Mouse (Mus musculus): ENCODE measurements around the gene Fmnl2. TPM values are rescaled to one million over a fixed set of nuclear protein-coding genes. Genes with fewer than 3 reads are reported as not detected.

Fmnl2 gene
- polyA plus RNA-seq, 1 experiment: 2.6 TPM

- Histone ChIP-seq H3K79me3 (ENCODE audit: low read depth) (peaks cover 2% of the 10 kb centered on the region), H3ac (ENCODE audit: control insufficient read depth, insufficient read length, low read depth) (no peak overlapping the region), H3K79me2 (ENCODE audit: control insufficient read depth, insufficient read depth) (peaks cover 38% of the 10 kb centered on the region), H3K4me3 (ENCODE audit: insufficient read depth, poor library complexity, severe bottlenecking) (no peak overlapping the region), H3K27me3 (ENCODE audit: control insufficient read depth, insufficient read depth, insufficient read length) (no peaks in the 10 kb centered on the region), H3K36me3 (ENCODE audit: control insufficient read depth, insufficient read depth) (no peaks in the 10 kb centered on the region)
- TF ChIP-seq MYOD1 (IDR thresholded peaks at IDR 0.05; ENCODE audit: control insufficient read depth, insufficient read length, low read depth): no peak
- TF ChIP-seq MYOG (IDR thresholded peaks at IDR 0.05; ENCODE audit: control insufficient read depth, extremely low read depth, insufficient read length): no peak
- no peak for TF ChIP-seq MAX (IDR thresholded peaks at IDR 0.05)
- no peak for TF ChIP-seq CTCF (IDR thresholded peaks at IDR 0.05; ENCODE audit: control insufficient read depth, insufficient read depth, insufficient read length)
- no peak for TF ChIP-seq USF1 (IDR thresholded peaks at IDR 0.05; ENCODE audit: low read depth)
- TF ChIP-seq CEBPB (IDR thresholded peaks at IDR 0.05; ENCODE audit: low read depth): no peak
These were observed 105.8 kb downstream of the Fmnl2 start for GRCm38 (mm10) chr2:52963439-52963838.

GRCm38 (mm10) chr2:52964386-52964928, 106.8 kb downstream of the Fmnl2 start:
- Histone ChIP-seq H3K4me3 (ENCODE audit: insufficient read depth, poor library complexity, severe bottlenecking) (no peak overlapping the region), H3K36me3 (ENCODE audit: control insufficient read depth, insufficient read depth) (no peaks in the 10 kb centered on the region), H3ac (ENCODE audit: control insufficient read depth, insufficient read length, low read depth) (no peak overlapping the region), H3K79me2 (ENCODE audit: control insufficient read depth, insufficient read depth) (peaks cover 34% of the 10 kb centered on the region), H3K27me3 (ENCODE audit: control insufficient read depth, insufficient read depth, insufficient read length) (no peaks in the 10 kb centered on the region), H3K79me3 (ENCODE audit: low read depth) (peaks cover 2% of the 10 kb centered on the region)
- no peak for TF ChIP-seq USF1 (IDR thresholded peaks at IDR 0.05; ENCODE audit: low read depth)
- no peak for TF ChIP-seq MYOG (IDR thresholded peaks at IDR 0.05; ENCODE audit: control insufficient read depth, extremely low read depth, insufficient read length)
- no peak for TF ChIP-seq FOSL1 (IDR thresholded peaks at IDR 0.05; ENCODE audit: insufficient read depth, low read length, poor library complexity, severe bottlenecking)
- no peak for TF ChIP-seq CEBPB (IDR thresholded peaks at IDR 0.05; ENCODE audit: low read depth)
- TF ChIP-seq MYOD1 (IDR thresholded peaks at IDR 0.05; ENCODE audit: control insufficient read depth, insufficient read length, low read depth): no peak
- TF ChIP-seq CTCF (IDR thresholded peaks at IDR 0.05; ENCODE audit: control insufficient read depth, insufficient read depth, insufficient read length): no peak
- no peak for TF ChIP-seq MAX (IDR thresholded peaks at IDR 0.05)

- TF ChIP-seq MYOG (IDR thresholded peaks at IDR 0.05; ENCODE audit: control insufficient read depth, extremely low read depth, insufficient read length) (no peak), MYOD1 (IDR thresholded peaks at IDR 0.05; ENCODE audit: control insufficient read depth, insufficient read length, low read depth) (no peak)
- H3K79me3 ChIP-seq (ENCODE audit: low read depth): peaks cover 2% of the 10 kb centered on the region
- no peaks in the 10 kb centered on the region for H3K27me3 ChIP-seq (ENCODE audit: control insufficient read depth, insufficient read depth, insufficient read length)
- peaks cover 26% of the 10 kb centered on the region for H3K79me2 ChIP-seq (ENCODE audit: control insufficient read depth, insufficient read depth)
- H3K4me3 ChIP-seq (ENCODE audit: insufficient read depth, poor library complexity, severe bottlenecking): no peak overlapping the region
- H3K36me3 ChIP-seq (ENCODE audit: control insufficient read depth, insufficient read depth): no peaks in the 10 kb centered on the region
- H3ac ChIP-seq (ENCODE audit: control insufficient read depth, insufficient read length, low read depth): no peak overlapping the region
These were observed 108.6 kb downstream of the Fmnl2 start for GRCm38 (mm10) chr2:52966227-52966626.

GRCm38 (mm10) chr2:52966820-52967460, 109.3 kb downstream of the Fmnl2 start:
- no peak for TF ChIP-seq MYOG (IDR thresholded peaks at IDR 0.05; ENCODE audit: control insufficient read depth, extremely low read depth, insufficient read length)
- no peak for TF ChIP-seq USF1 (IDR thresholded peaks at IDR 0.05; ENCODE audit: low read depth)
- no peak for TF ChIP-seq CEBPB (IDR thresholded peaks at IDR 0.05; ENCODE audit: low read depth)
- TF ChIP-seq MYOD1 (IDR thresholded peaks at IDR 0.05; ENCODE audit: control insufficient read depth, insufficient read length, low read depth): no peak
- no peak for TF ChIP-seq MAX (IDR thresholded peaks at IDR 0.05)
- no peak for TF ChIP-seq FOSL1 (IDR thresholded peaks at IDR 0.05; ENCODE audit: insufficient read depth, low read length, poor library complexity, severe bottlenecking)
- no peak for TF ChIP-seq CTCF (IDR thresholded peaks at IDR 0.05; ENCODE audit: control insufficient read depth, insufficient read depth, insufficient read length)
- peaks cover 2% of the 10 kb centered on the region for H3K79me3 ChIP-seq (ENCODE audit: low read depth)

GRCm38 (mm10) chr2:52967461-52967823, 109.8 kb downstream of the Fmnl2 start:
- Histone ChIP-seq H3K79me2 (ENCODE audit: control insufficient read depth, insufficient read depth) (peaks cover 36% of the 10 kb centered on the region), H3K4me3 (ENCODE audit: insufficient read depth, poor library complexity, severe bottlenecking) (no peak overlapping the region), H3ac (ENCODE audit: control insufficient read depth, insufficient read length, low read depth) (no peak overlapping the region), H3K27me3 (ENCODE audit: control insufficient read depth, insufficient read depth, insufficient read length) (no peaks in the 10 kb centered on the region), H3K79me3 (ENCODE audit: low read depth) (peaks cover 2% of the 10 kb centered on the region), H3K36me3 (ENCODE audit: control insufficient read depth, insufficient read depth) (no peaks in the 10 kb centered on the region)
- TF ChIP-seq USF1 (IDR thresholded peaks at IDR 0.05; ENCODE audit: low read depth) (no peak), MYOD1 (IDR thresholded peaks at IDR 0.05; ENCODE audit: control insufficient read depth, insufficient read length, low read depth) (no peak), CTCF (IDR thresholded peaks at IDR 0.05; ENCODE audit: control insufficient read depth, insufficient read depth, insufficient read length) (no peak)

More at GRCm38 (mm10) chr2:52966820-52967460, 109.3 kb downstream of the Fmnl2 start:
- H3K4me3 ChIP-seq (ENCODE audit: insufficient read depth, poor library complexity, severe bottlenecking): no peak overlapping the region
- no peaks in the 10 kb centered on the region for H3K36me3 ChIP-seq (ENCODE audit: control insufficient read depth, insufficient read depth)
- no peaks in the 10 kb centered on the region for H3K27me3 ChIP-seq (ENCODE audit: control insufficient read depth, insufficient read depth, insufficient read length)
- H3K79me2 ChIP-seq (ENCODE audit: control insufficient read depth, insufficient read depth): peaks cover 31% of the 10 kb centered on the region
- H3ac ChIP-seq (ENCODE audit: control insufficient read depth, insufficient read length, low read depth): no peak overlapping the region

GRCm38 (mm10) chr2:52968884-52969283, 111.2 kb downstream of the Fmnl2 start:
- H3K36me3 ChIP-seq (ENCODE audit: control insufficient read depth, insufficient read depth): no peaks in the 10 kb centered on the region
- no peak overlapping the region for H3ac ChIP-seq (ENCODE audit: control insufficient read depth, insufficient read length, low read depth)
- no peaks in the 10 kb centered on the region for H3K79me3 ChIP-seq (ENCODE audit: low read depth)
- no peaks in the 10 kb centered on the region for H3K27me3 ChIP-seq (ENCODE audit: control insufficient read depth, insufficient read depth, insufficient read length)
- peaks cover 42% of the 10 kb centered on the region for H3K79me2 ChIP-seq (ENCODE audit: control insufficient read depth, insufficient read depth)
- no peak overlapping the region for H3K4me3 ChIP-seq (ENCODE audit: insufficient read depth, poor library complexity, severe bottlenecking)
- TF ChIP-seq CEBPB (IDR thresholded peaks at IDR 0.05; ENCODE audit: low read depth) (no peak), MAX (IDR thresholded peaks at IDR 0.05) (no peak), FOSL1 (IDR thresholded peaks at IDR 0.05; ENCODE audit: insufficient read depth, low read length, poor library complexity, severe bottlenecking) (no peak), CTCF (IDR thresholded peaks at IDR 0.05; ENCODE audit: control insufficient read depth, insufficient read depth, insufficient read length) (no peak)
